Mouse (Mus musculus): ENCODE data around the gene Lrch4. TPM values are rescaled to one million over a fixed set of nuclear protein-coding genes. Genes with fewer than 3 reads are reported as not detected.

Gene Lrch4
- polyA plus RNA-seq, 1 experiment from 2014 or later, result 14.9 TPM

GRCm38 (mm10) chr5:137673015-137673414 lies 44.1 kb downstream of the Lrch4 start:
- no peak overlapping the region for H3K9ac ChIP-seq (ENCODE audit: low read depth, low read length)
- no peaks in the 10 kb centered on the region for H3K9me3 ChIP-seq (ENCODE audit: control insufficient read depth, low read length)
- WGBS, result 93% methylated on average over 6 of the region's 6 CpGs
- H3K4me1 ChIP-seq (ENCODE audit: control insufficient read depth, insufficient read depth, low read depth, low read length), result peaks cover 6% of the 10 kb centered on the region
- no peak overlapping the region for H3K4me3 ChIP-seq (ENCODE audit: low read length)
- no peak overlapping the region for H3K4me2 ChIP-seq (ENCODE audit: low read length)
- no peak for ATAC-seq
- no peak overlapping the region for H3K27ac ChIP-seq (ENCODE audit: low read depth, low read length)
- H3K27me3 ChIP-seq (replicated peaks; ENCODE audit: control insufficient read depth, insufficient read depth, low read length), result no peaks in the 10 kb centered on the region
- H3K36me3 ChIP-seq (ENCODE audit: control insufficient read depth, insufficient read depth, low read length), result no peaks in the 10 kb centered on the region

- Histone ChIP-seq H3K9ac (ENCODE audit: low read depth, low read length) (no peak overlapping the region), H3K9me3 (ENCODE audit: control insufficient read depth, low read length) (no peaks in the 10 kb centered on the region), H3K27ac (ENCODE audit: low read depth, low read length) (no peak overlapping the region), H3K36me3 (ENCODE audit: control insufficient read depth, insufficient read depth, low read length) (no peaks in the 10 kb centered on the region), H3K4me1 (ENCODE audit: control insufficient read depth, insufficient read depth, low read depth, low read length) (peaks cover 6% of the 10 kb centered on the region), H3K4me2 (ENCODE audit: low read length) (no peak overlapping the region), H3K27me3 (replicated peaks; ENCODE audit: control insufficient read depth, insufficient read depth, low read length) (no peaks in the 10 kb centered on the region), H3K4me3 (ENCODE audit: low read length) (no peak overlapping the region)
- WGBS, result 95% methylated on average over 8 of the region's 8 CpGs
- no peak for ATAC-seq
Measured at GRCm38 (mm10) chr5:137674786-137675185, 45.9 kb downstream of the Lrch4 start.

- no peak overlapping the region for H3K27ac ChIP-seq (ENCODE audit: low read depth, low read length)
- WGBS, result 97% methylated on average over 8 of the region's 8 CpGs
- no peaks in the 10 kb centered on the region for H3K36me3 ChIP-seq (ENCODE audit: control insufficient read depth, insufficient read depth, low read length)
- peaks cover 8% of the 10 kb centered on the region for H3K4me1 ChIP-seq (ENCODE audit: control insufficient read depth, insufficient read depth, low read depth, low read length)
- H3K4me3 ChIP-seq (ENCODE audit: low read length), result no peak overlapping the region
- H3K27me3 ChIP-seq (replicated peaks; ENCODE audit: control insufficient read depth, insufficient read depth, low read length), result no peaks in the 10 kb centered on the region
- H3K9me3 ChIP-seq (ENCODE audit: control insufficient read depth, low read length), result no peaks in the 10 kb centered on the region
- no peak overlapping the region for H3K4me2 ChIP-seq (ENCODE audit: low read length)
- H3K9ac ChIP-seq (ENCODE audit: low read depth, low read length), result no peak overlapping the region
- no peak for ATAC-seq
Measured at GRCm38 (mm10) chr5:137677859-137678258, 48.9 kb downstream of the Lrch4 start.

- ATAC-seq, result no peak
- H3K4me3 ChIP-seq (ENCODE audit: low read length), result no peak overlapping the region
- H3K36me3 ChIP-seq (ENCODE audit: control insufficient read depth, insufficient read depth, low read length), result no peaks in the 10 kb centered on the region
- H3K4me1 ChIP-seq (ENCODE audit: control insufficient read depth, insufficient read depth, low read depth, low read length), result peaks cover 17% of the 10 kb centered on the region
- H3K27me3 ChIP-seq (replicated peaks; ENCODE audit: control insufficient read depth, insufficient read depth, low read length), result no peaks in the 10 kb centered on the region
- H3K27ac ChIP-seq (ENCODE audit: low read depth, low read length), result no peak overlapping the region
- H3K9ac ChIP-seq (ENCODE audit: low read depth, low read length), result no peak overlapping the region
- H3K9me3 ChIP-seq (ENCODE audit: control insufficient read depth, low read length), result no peaks in the 10 kb centered on the region
- no peak overlapping the region for H3K4me2 ChIP-seq (ENCODE audit: low read length)
- 89% methylated on average over 3 of the region's 3 CpGs for WGBS
Measured at GRCm38 (mm10) chr5:137678736-137679135, 49.8 kb downstream of the Lrch4 start.

GRCm38 (mm10) chr5:137679726-137680125 lies 50.8 kb downstream of the Lrch4 start:
- Histone ChIP-seq H3K4me2 (ENCODE audit: low read length) (no peak overlapping the region), H3K27me3 (replicated peaks; ENCODE audit: control insufficient read depth, insufficient read depth, low read length) (no peaks in the 10 kb centered on the region), H3K4me1 (ENCODE audit: control insufficient read depth, insufficient read depth, low read depth, low read length) (peaks cover 17% of the 10 kb centered on the region), H3K9me3 (ENCODE audit: control insufficient read depth, low read length) (no peaks in the 10 kb centered on the region), H3K36me3 (ENCODE audit: control insufficient read depth, insufficient read depth, low read length) (no peaks in the 10 kb centered on the region), H3K9ac (ENCODE audit: low read depth, low read length) (no peak overlapping the region), H3K27ac (ENCODE audit: low read depth, low read length) (no peak overlapping the region), H3K4me3 (ENCODE audit: low read length) (no peak overlapping the region)
- no peak for ATAC-seq
- WGBS, result 86% methylated on average over 4 of the region's 4 CpGs

GRCm38 (mm10) chr5:137682526-137682925 lies 53.6 kb downstream of the Lrch4 start:
- H3K9me3 ChIP-seq (ENCODE audit: control insufficient read depth, low read length), result no peaks in the 10 kb centered on the region
- peaks cover 17% of the 10 kb centered on the region for H3K4me1 ChIP-seq (ENCODE audit: control insufficient read depth, insufficient read depth, low read depth, low read length)
- no peak overlapping the region for H3K4me3 ChIP-seq (ENCODE audit: low read length)
- no peaks in the 10 kb centered on the region for H3K36me3 ChIP-seq (ENCODE audit: control insufficient read depth, insufficient read depth, low read length)
- WGBS, result 66% methylated on average over 6 of the region's 6 CpGs
- ATAC-seq, result no peak
- peak overlapping the region; percentile 29; the same call in 1 of the 2 replicates for H3K4me2 ChIP-seq (ENCODE audit: low read length)
- H3K27ac ChIP-seq (ENCODE audit: low read depth, low read length), result no peak overlapping the region
- H3K9ac ChIP-seq (ENCODE audit: low read depth, low read length), result 0 out of 2 replicates have a peak overlapping the region, but pooled peaks have one; percentile 18
- no peaks in the 10 kb centered on the region for H3K27me3 ChIP-seq (replicated peaks; ENCODE audit: control insufficient read depth, insufficient read depth, low read length)

- WGBS, result 12% methylated on average over 28 of the region's 28 CpGs
- Histone ChIP-seq H3K4me3 (ENCODE audit: low read length) (peak overlapping the region; percentile 78), H3K4me1 (ENCODE audit: control insufficient read depth, insufficient read depth, low read depth, low read length) (peaks cover 17% of the 10 kb centered on the region), H3K36me3 (ENCODE audit: control insufficient read depth, insufficient read depth, low read length) (no peaks in the 10 kb centered on the region), H3K9ac (ENCODE audit: low read depth, low read length) (peak overlapping the region; percentile 77), H3K9me3 (ENCODE audit: control insufficient read depth, low read length) (no peaks in the 10 kb centered on the region), H3K27ac (ENCODE audit: low read depth, low read length) (peak overlapping the region; percentile 88), H3K27me3 (replicated peaks; ENCODE audit: control insufficient read depth, insufficient read depth, low read length) (no peaks in the 10 kb centered on the region), H3K4me2 (ENCODE audit: low read length) (peak overlapping the region; percentile 94)
- ATAC-seq, result no peak
Measured at GRCm38 (mm10) chr5:137683388-137684293, 54.7 kb downstream of the Lrch4 start.

GRCm38 (mm10) chr5:137684294-137685123 lies 55.6 kb downstream of the Lrch4 start, which contains the start of gene Agfg2:
Agfg2 (minus strand) TSS chr5:137684726.
- H3K9ac ChIP-seq (ENCODE audit: low read depth, low read length), result peak within 1 kb of the TSS; percentile 77
- H3K4me3 ChIP-seq (ENCODE audit: low read length), result peak within 1 kb of the TSS; percentile 78
- WGBS, result under 1% methylated on average over 59 of the region's 62 CpGs
- H3K27ac ChIP-seq (ENCODE audit: low read depth, low read length), result peak within 1 kb of the TSS; percentile 88
- H3K4me1 ChIP-seq (ENCODE audit: control insufficient read depth, insufficient read depth, low read depth, low read length), result peaks cover 17% of the 10 kb centered on the region
- H3K4me2 ChIP-seq (ENCODE audit: low read length), result peak within 1 kb of the TSS; percentile 94
- ATAC-seq, result peak; percentile 99
- no peaks in the 10 kb centered on the region for H3K36me3 ChIP-seq (ENCODE audit: control insufficient read depth, insufficient read depth, low read length)
- H3K27me3 ChIP-seq (replicated peaks; ENCODE audit: control insufficient read depth, insufficient read depth, low read length), result no peaks in the 10 kb centered on the region
- no peaks in the 10 kb centered on the region for H3K9me3 ChIP-seq (ENCODE audit: control insufficient read depth, low read length)

GRCm38 (mm10) chr5:137685653-137686052 lies 56.7 kb downstream of the Lrch4 start:
- Histone ChIP-seq H3K9ac (ENCODE audit: low read depth, low read length) (no peak overlapping the region), H3K27me3 (replicated peaks; ENCODE audit: control insufficient read depth, insufficient read depth, low read length) (no peaks in the 10 kb centered on the region), H3K9me3 (ENCODE audit: control insufficient read depth, low read length) (no peaks in the 10 kb centered on the region), H3K27ac (ENCODE audit: low read depth, low read length) (no peak overlapping the region), H3K4me2 (ENCODE audit: low read length) (no peak overlapping the region), H3K36me3 (ENCODE audit: control insufficient read depth, insufficient read depth, low read length) (no peaks in the 10 kb centered on the region), H3K4me1 (ENCODE audit: control insufficient read depth, insufficient read depth, low read depth, low read length) (peaks cover 17% of the 10 kb centered on the region), H3K4me3 (ENCODE audit: low read length) (no peak overlapping the region)
- ATAC-seq, result no peak
- WGBS, result 92% methylated on average over 3 of the region's 3 CpGs
